Mouse (Mus musculus): Measurements from ENCODE around the gene 6820408C15Rik. TPM values are rescaled to one million over a fixed set of nuclear protein-coding genes. Genes with fewer than 3 reads are reported as not detected.
"Not testable (repeated sequence)": the region's sequence is repeated elsewhere in the genome, so short reads cannot be mapped to it uniquely, and the experiment has no call there.

The 6820408C15Rik gene
- polyA plus RNA-seq, 1 experiment from 2014 or later: 0.79 TPM

GRCm38 (mm10) chr2:152427493-152427892 is 12.1 kb downstream of the 6820408C15Rik start:
- no peak overlapping the region for H3K27ac ChIP-seq (ENCODE audit: low read length)
- no peaks in the 10 kb centered on the region for H3K27me3 ChIP-seq (replicated peaks; ENCODE audit: control insufficient read depth, insufficient read depth, low read length)
- no peaks in the 10 kb centered on the region for H3K9me3 ChIP-seq (ENCODE audit: control insufficient read depth, low read length)
- no peak overlapping the region for H3K9ac ChIP-seq (ENCODE audit: low read depth, low read length)
- H3K4me1 ChIP-seq (ENCODE audit: control insufficient read depth, insufficient read depth, low read length): no peaks in the 10 kb centered on the region
- no peak overlapping the region for H3K4me2 ChIP-seq (ENCODE audit: low read depth, low read length)
- WGBS: 9% methylated on average over 12 of the region's 12 CpGs
- H3K36me3 ChIP-seq (ENCODE audit: control insufficient read depth, insufficient read depth, low read length): no peaks in the 10 kb centered on the region
- peak overlapping the region; percentile 6; the same call in 1 of the 2 replicates for H3K4me3 ChIP-seq (ENCODE audit: low read length)
- ATAC-seq: no peak

DNA sequence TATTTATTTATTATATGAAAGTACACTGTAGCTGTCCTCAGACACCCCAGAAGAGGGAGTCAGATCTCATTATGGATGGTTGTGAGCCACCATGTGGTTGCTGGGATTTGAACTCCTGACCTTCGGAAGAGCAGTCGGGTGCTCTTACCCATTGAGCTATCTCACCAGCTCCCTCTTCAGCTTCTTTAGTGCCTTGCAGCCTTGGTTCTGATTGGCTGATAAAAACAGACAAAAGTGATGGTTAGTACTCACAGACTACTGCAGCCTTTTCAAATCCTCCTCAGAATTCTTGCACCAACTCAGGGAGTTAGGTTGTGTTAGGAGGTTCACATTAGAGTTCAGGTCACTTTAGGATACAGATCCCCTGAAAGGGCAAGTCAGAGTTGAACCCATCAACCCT is 13.1 kb downstream of the 6820408C15Rik start:
- 75% methylated on average over 2 of the region's 2 CpGs for WGBS
- H3K27ac ChIP-seq (ENCODE audit: low read length); H3K9me3 ChIP-seq (ENCODE audit: control insufficient read depth, low read length); H3K27me3 ChIP-seq (replicated peaks; ENCODE audit: control insufficient read depth, insufficient read depth, low read length); H3K36me3 ChIP-seq (ENCODE audit: control insufficient read depth, insufficient read depth, low read length); H3K4me2 ChIP-seq (ENCODE audit: low read depth, low read length); H3K4me1 ChIP-seq (ENCODE audit: control insufficient read depth, insufficient read depth, low read length); ATAC-seq; H3K9ac ChIP-seq (ENCODE audit: low read depth, low read length); H3K4me3 ChIP-seq (ENCODE audit: low read length): not testable (repeated sequence)

DNA sequence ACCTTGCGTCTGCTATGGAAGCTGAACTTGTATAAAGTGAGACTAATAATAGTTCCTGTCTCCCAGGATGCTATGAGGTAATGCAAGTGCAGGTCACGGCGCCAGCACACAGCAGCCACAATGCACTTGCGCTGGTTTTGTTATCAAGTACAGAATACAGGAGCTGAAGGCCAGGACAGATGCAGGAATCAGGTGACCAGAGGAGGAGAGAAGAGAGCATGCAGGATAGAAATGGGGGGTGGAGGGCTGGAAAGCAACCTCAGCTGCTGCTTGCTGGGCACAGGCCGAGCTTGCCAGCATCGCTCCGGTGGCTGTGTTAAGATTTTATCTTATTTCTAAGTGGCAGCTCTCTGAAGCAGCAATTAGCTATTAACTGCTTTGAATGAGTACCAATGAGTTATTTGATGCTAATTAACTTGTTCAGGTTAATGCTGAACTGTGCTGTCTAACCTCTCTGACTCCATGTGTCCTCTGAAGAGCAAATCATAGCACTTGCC is 21.1 kb downstream of the 6820408C15Rik start:
- peaks cover 4% of the 10 kb centered on the region; the same call in 1 of the 2 replicates for H3K4me1 ChIP-seq (ENCODE audit: control insufficient read depth, insufficient read depth, low read length)
- H3K4me3 ChIP-seq (ENCODE audit: low read length): no peak overlapping the region
- H3K27me3 ChIP-seq (replicated peaks; ENCODE audit: control insufficient read depth, insufficient read depth, low read length): no peaks in the 10 kb centered on the region
- no peaks in the 10 kb centered on the region for H3K9me3 ChIP-seq (ENCODE audit: control insufficient read depth, low read length)
- ATAC-seq: no peak
- H3K9ac ChIP-seq (ENCODE audit: low read depth, low read length): no peak overlapping the region
- no peak overlapping the region for H3K27ac ChIP-seq (ENCODE audit: low read length)
- H3K36me3 ChIP-seq (ENCODE audit: control insufficient read depth, insufficient read depth, low read length): no peaks in the 10 kb centered on the region
- WGBS: 76% methylated on average over 7 of the region's 7 CpGs
- no peak overlapping the region for H3K4me2 ChIP-seq (ENCODE audit: low read depth, low read length)

DNA sequence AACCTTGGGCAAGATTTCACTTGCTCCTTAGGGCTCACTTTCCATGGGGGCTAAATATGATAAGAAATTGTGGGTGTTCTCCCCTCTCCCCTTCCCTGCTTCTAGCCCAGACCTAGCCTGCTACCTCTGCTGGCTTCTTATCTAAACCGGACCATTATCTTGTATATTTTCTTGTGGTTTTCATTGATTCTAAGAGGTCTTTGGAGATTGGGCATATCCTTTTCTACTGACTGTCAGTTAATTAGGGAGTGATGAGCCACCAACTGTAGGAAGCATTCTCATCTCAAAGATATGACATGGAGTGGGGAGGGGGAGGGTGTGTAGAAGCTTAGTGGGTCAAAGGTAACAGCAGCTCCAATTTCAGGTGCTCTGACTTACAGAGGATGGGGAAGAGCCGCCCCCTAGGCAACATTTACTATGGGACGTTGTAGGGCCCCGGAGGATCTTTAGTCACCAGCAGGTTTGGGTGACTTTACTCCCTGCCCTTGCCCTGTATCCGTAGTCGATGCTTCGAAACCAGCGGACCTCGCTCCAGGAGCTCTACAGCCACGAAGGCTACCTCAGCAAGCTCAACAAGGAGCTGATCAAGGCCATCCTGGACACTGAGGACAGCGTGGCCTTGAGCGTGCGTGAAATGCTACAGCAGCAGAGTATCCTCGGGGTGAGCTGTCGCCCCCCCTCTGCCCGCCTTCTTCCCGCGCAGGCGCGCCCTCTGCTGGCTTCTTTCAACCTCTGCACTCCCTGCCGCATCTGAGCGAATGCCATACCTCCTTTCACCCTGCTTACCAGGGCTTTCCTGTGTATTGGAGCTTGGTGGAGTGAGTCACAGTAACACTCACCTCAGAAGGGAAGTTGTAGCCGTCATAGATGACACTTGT is 21.8 kb downstream of the 6820408C15Rik start:
- Histone ChIP-seq H3K27me3 (replicated peaks; ENCODE audit: control insufficient read depth, insufficient read depth, low read length) (no peaks in the 10 kb centered on the region), H3K4me1 (ENCODE audit: control insufficient read depth, insufficient read depth, low read length) (peaks cover 4% of the 10 kb centered on the region; the same call in 1 of the 2 replicates), H3K4me3 (ENCODE audit: low read length) (peak overlapping the region; percentile 41), H3K27ac (ENCODE audit: low read length) (no peak overlapping the region), H3K36me3 (ENCODE audit: control insufficient read depth, insufficient read depth, low read length) (no peaks in the 10 kb centered on the region), H3K9ac (ENCODE audit: low read depth, low read length) (peak overlapping the region; percentile 64), H3K9me3 (ENCODE audit: control insufficient read depth, low read length) (no peaks in the 10 kb centered on the region), H3K4me2 (ENCODE audit: low read depth, low read length) (peak overlapping the region; percentile 64)
- WGBS: 4% methylated on average over 23 of the region's 23 CpGs
- peak; percentile 82 for ATAC-seq

- H3K4me2 ChIP-seq (ENCODE audit: low read depth, low read length): no peak overlapping the region
- H3K27ac ChIP-seq (ENCODE audit: low read length): no peak overlapping the region
- 59% methylated on average over 1 of the region's 1 CpGs for WGBS
- no peak overlapping the region for H3K4me3 ChIP-seq (ENCODE audit: low read length)
- H3K9me3 ChIP-seq (ENCODE audit: control insufficient read depth, low read length): no peaks in the 10 kb centered on the region
- no peaks in the 10 kb centered on the region for H3K36me3 ChIP-seq (ENCODE audit: control insufficient read depth, insufficient read depth, low read length)
- no peaks in the 10 kb centered on the region for H3K27me3 ChIP-seq (replicated peaks; ENCODE audit: control insufficient read depth, insufficient read depth, low read length)
- ATAC-seq: no peak
- H3K4me1 ChIP-seq (ENCODE audit: control insufficient read depth, insufficient read depth, low read length): peaks cover 4% of the 10 kb centered on the region; the same call in 1 of the 2 replicates
- H3K9ac ChIP-seq (ENCODE audit: low read depth, low read length): no peak overlapping the region
These were observed 23.6 kb downstream of the 6820408C15Rik start for GRCm38 (mm10) chr2:152438963-152439362.

DNA sequence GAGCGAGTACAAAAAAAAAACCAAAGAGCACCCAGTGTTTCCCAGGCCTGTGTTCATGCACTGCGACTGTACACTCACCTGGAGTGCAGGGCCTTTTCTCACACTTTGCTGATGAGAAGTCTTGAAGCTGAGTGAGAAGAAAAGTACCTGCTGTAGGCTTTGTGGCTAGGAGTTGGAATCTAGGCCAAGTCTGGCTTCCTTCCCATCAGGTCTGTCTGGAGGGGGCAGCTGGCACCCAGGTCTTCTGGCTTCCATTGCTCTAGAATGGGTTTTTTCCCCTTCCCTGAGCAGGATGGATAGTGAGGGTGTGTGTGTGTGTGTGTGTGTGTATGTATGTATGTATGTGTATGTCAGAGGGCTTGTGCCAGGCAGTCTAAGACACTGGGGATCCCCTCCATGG is 24.4 kb downstream of the 6820408C15Rik start:
- H3K27ac ChIP-seq (ENCODE audit: low read length): no peak overlapping the region
- H3K4me2 ChIP-seq (ENCODE audit: low read depth, low read length): no peak overlapping the region
- no peak overlapping the region for H3K4me3 ChIP-seq (ENCODE audit: low read length)
- H3K4me1 ChIP-seq (ENCODE audit: control insufficient read depth, insufficient read depth, low read length): peaks cover 4% of the 10 kb centered on the region; the same call in 1 of the 2 replicates
- no peaks in the 10 kb centered on the region for H3K27me3 ChIP-seq (replicated peaks; ENCODE audit: control insufficient read depth, insufficient read depth, low read length)
- ATAC-seq: no peak
- no peaks in the 10 kb centered on the region for H3K36me3 ChIP-seq (ENCODE audit: control insufficient read depth, insufficient read depth, low read length)
- 73% methylated on average over 2 of the region's 2 CpGs for WGBS
- no peaks in the 10 kb centered on the region for H3K9me3 ChIP-seq (ENCODE audit: control insufficient read depth, low read length)
- H3K9ac ChIP-seq (ENCODE audit: low read depth, low read length): no peak overlapping the region

- Histone ChIP-seq H3K9me3 (ENCODE audit: control insufficient read depth, low read length) (no peaks in the 10 kb centered on the region), H3K4me1 (ENCODE audit: control insufficient read depth, insufficient read depth, low read length) (peaks cover 1% of the 10 kb centered on the region; the same call in 1 of the 2 replicates), H3K27me3 (replicated peaks; ENCODE audit: control insufficient read depth, insufficient read depth, low read length) (no peaks in the 10 kb centered on the region), H3K36me3 (ENCODE audit: control insufficient read depth, insufficient read depth, low read length) (no peaks in the 10 kb centered on the region), H3K4me2 (ENCODE audit: low read depth, low read length) (no peak overlapping the region), H3K9ac (ENCODE audit: low read depth, low read length) (no peak overlapping the region), H3K27ac (ENCODE audit: low read length) (no peak overlapping the region), H3K4me3 (ENCODE audit: low read length) (no peak overlapping the region)
- ATAC-seq: no peak
- 82% methylated on average over 4 of the region's 4 CpGs for WGBS
These were observed 26.9 kb downstream of the 6820408C15Rik start for GRCm38 (mm10) chr2:152442322-152442721.

GRCm38 (mm10) chr2:152443281-152443680 is 27.9 kb downstream of the 6820408C15Rik start:
- H3K4me2 ChIP-seq (ENCODE audit: low read depth, low read length): no peak overlapping the region
- no peaks in the 10 kb centered on the region for H3K36me3 ChIP-seq (ENCODE audit: control insufficient read depth, insufficient read depth, low read length)
- no peak overlapping the region for H3K9ac ChIP-seq (ENCODE audit: low read depth, low read length)
- H3K4me3 ChIP-seq (ENCODE audit: low read length): no peak overlapping the region
- 84% methylated on average over 8 of the region's 8 CpGs for WGBS
- no peak overlapping the region for H3K27ac ChIP-seq (ENCODE audit: low read length)
- no peak for ATAC-seq
- no peaks in the 10 kb centered on the region for H3K9me3 ChIP-seq (ENCODE audit: control insufficient read depth, low read length)
- H3K4me1 ChIP-seq (ENCODE audit: control insufficient read depth, insufficient read depth, low read length): no peaks in the 10 kb centered on the region
- no peaks in the 10 kb centered on the region for H3K27me3 ChIP-seq (replicated peaks; ENCODE audit: control insufficient read depth, insufficient read depth, low read length)

- Histone ChIP-seq H3K4me2 (ENCODE audit: low read depth, low read length) (no peak overlapping the region), H3K4me1 (ENCODE audit: control insufficient read depth, insufficient read depth, low read length) (no peaks in the 10 kb centered on the region), H3K27me3 (replicated peaks; ENCODE audit: control insufficient read depth, insufficient read depth, low read length) (no peaks in the 10 kb centered on the region), H3K4me3 (ENCODE audit: low read length) (no peak overlapping the region), H3K9me3 (ENCODE audit: control insufficient read depth, low read length) (no peaks in the 10 kb centered on the region), H3K27ac (ENCODE audit: low read length) (no peak overlapping the region), H3K9ac (ENCODE audit: low read depth, low read length) (no peak overlapping the region), H3K36me3 (ENCODE audit: control insufficient read depth, insufficient read depth, low read length) (no peaks in the 10 kb centered on the region)
- no peak for ATAC-seq
- 69% methylated on average over 2 of the region's 2 CpGs for WGBS
These were observed 31.3 kb downstream of the 6820408C15Rik start for GRCm38 (mm10) chr2:152446642-152447041.
